Mouse (Mus musculus): Measurements from ENCODE around the gene Zswim9. TPM values are rescaled to one million over a fixed set of nuclear protein-coding genes. Genes with fewer than 3 reads are reported as not detected.
A peak's percentile ranks its signal among the peaks of the same experiment; 100 is the strongest.
"Not testable (repeated sequence)": the region's sequence is repeated elsewhere in the genome, so short reads cannot be mapped to it uniquely, and the experiment has no call there.

The Zswim9 gene
- polyA plus RNA-seq, 1 experiment = 14.9 TPM

GRCm38 (mm10) chr7:13297636-13298035 is 19.1 kb upstream of the Zswim9 start:
- TF ChIP-seq POLR2A (IDR thresholded peaks at IDR 0.05; ENCODE audit: borderline replicate concordance, extremely low read depth, insufficient read depth, insufficient read length, poor library complexity, severe bottlenecking) (no peak), CTCF (IDR thresholded peaks at IDR 0.05; ENCODE audit: borderline replicate concordance, extremely low read depth, insufficient read depth, insufficient read length) (no peak)
- no peak for DNase-seq (ENCODE audit: low read depth)

GRCm38 (mm10) chr7:13295256-13295655 is 16.7 kb upstream of the Zswim9 start:
- no peak for DNase-seq (ENCODE audit: low read depth)
- TF ChIP-seq CTCF (IDR thresholded peaks at IDR 0.05; ENCODE audit: borderline replicate concordance, extremely low read depth, insufficient read depth, insufficient read length) (no peak), POLR2A (IDR thresholded peaks at IDR 0.05; ENCODE audit: borderline replicate concordance, extremely low read depth, insufficient read depth, insufficient read length, poor library complexity, severe bottlenecking) (no peak)

DNA sequence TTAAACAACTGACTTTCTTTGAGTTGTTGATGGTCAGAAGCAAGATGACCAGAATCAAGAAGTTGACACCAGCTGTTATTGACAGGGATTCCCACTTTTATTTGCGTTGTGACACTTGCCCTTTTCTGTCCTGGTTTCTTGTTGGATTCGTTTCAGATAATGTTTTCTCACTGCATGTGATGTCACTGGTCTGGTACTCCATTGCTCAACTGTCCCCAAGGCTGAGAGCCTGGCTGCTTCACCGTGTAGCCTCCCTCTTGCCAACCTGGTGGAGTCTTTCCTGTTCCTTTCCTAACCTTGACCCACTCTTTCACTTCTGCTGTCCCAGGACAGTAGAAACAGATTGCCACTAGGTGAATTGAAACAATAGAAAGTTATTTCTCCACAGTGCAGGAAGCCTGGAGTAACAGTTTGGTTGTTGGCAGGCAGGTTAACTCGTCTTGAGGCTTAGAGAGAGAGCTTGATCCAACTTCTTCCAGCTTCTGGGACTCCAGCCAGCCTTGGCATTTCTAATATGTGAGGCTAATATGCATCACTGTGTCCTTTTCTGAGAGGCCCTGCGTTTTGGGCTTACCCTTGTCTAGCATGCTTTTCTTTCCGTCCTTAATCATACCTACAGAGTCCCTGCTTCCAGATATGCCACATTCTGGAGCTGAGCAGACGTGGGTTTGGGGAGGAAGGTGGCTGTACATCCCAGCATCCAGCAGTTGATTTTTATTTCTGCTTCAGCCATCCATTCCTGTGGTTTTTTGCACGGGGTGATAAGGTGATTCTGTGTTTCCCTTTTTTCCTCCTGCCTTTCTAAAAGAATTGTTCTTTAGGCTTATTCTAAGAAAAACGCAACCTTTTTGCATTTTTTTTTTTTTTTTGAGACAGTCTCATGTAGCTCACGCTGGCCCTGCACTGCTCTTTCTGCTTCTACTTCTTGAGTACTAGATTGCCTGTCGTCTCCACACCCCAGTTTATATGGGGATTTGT is 15.6 kb upstream of the Zswim9 start:
- DNase-seq (ENCODE audit: low read depth) = peak; percentile 6

DNA sequence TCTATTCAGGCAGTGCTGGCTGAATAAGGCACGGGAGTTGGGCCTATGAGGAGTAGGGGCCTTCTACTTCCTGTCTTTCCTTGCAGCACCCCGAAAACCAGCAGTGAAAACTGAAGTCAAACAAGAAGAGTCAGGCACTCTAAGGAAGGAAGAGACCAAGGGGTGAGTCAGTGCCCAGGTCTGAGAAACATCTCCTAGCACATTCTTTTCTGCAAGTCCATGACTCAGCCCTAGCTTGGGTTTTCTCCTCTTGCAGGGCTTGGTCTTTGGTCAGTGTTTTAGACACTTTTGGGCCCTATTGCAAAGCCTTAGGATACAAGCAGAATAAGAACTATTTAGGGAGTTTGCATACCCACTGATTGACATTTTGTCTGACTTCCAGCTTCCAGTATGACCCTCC is 12.8 kb upstream of the Zswim9 start:
- no peak for DNase-seq (ENCODE audit: low read depth)
- TF ChIP-seq POLR2A (IDR thresholded peaks at IDR 0.05; ENCODE audit: borderline replicate concordance, extremely low read depth, insufficient read depth, insufficient read length, poor library complexity, severe bottlenecking) = no peak
- TF ChIP-seq CTCF (IDR thresholded peaks at IDR 0.05; ENCODE audit: borderline replicate concordance, extremely low read depth, insufficient read depth, insufficient read length) = no peak

More for the DNA sequence above, 15.6 kb upstream of the Zswim9 start:
- TF ChIP-seq CTCF (IDR thresholded peaks at IDR 0.05; ENCODE audit: borderline replicate concordance, extremely low read depth, insufficient read depth, insufficient read length) (no peak), POLR2A (IDR thresholded peaks at IDR 0.05; ENCODE audit: borderline replicate concordance, extremely low read depth, insufficient read depth, insufficient read length, poor library complexity, severe bottlenecking) (no peak)

DNA sequence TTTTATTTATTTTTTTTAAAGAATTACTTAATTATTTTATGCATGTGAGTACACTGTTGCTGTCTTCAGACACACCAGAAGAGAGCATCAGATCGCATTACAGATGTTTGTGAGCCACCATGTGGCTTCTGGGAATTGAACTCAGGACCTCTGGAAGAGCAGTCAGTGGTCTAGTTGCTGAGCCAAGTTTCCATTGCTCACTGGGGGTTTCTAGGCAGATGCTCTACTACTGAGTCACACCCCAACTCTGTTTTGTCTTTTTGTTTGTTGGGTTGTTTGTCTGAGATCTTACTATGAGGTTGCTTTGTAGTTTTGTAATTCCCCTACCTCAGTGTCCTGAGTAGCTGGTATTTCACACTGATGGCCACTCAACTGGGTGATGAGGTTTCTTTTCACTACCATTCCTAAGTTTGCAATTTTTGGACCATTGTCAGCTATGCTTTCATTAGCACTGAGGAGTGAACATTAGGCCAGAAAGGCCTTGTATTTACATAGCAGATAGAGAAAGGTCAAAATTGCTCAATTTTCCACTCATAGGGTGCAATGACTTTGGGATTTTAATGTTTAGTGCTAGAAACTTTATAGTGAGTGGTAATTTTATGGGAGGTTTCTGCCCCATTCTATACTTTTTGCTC is 11.6 kb upstream of the Zswim9 start:
- no peak for DNase-seq (ENCODE audit: low read depth)
- TF ChIP-seq CTCF (IDR thresholded peaks at IDR 0.05; ENCODE audit: borderline replicate concordance, extremely low read depth, insufficient read depth, insufficient read length) (no peak), POLR2A (IDR thresholded peaks at IDR 0.05; ENCODE audit: borderline replicate concordance, extremely low read depth, insufficient read depth, insufficient read length, poor library complexity, severe bottlenecking) (no peak)

DNA sequence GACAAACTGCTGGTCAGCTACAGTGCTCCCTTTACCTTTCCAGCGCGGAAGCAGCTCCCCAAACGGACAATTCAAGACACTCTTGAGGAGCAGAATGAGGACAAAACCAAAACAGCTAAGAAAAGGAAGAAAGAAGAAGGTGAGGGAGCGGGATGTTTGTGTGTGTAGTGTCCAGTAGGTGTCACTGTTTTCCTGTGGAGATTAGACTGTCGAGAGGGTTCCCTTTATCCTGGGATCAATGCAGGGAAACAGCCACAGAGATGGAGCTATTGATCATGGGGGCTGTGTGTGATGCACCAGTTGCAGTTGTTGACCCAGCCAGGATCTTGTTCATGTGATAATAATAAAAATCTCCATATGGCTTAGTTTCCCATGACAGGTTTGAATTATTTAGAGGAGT is 10.1 kb upstream of the Zswim9 start:
- DNase-seq (ENCODE audit: low read depth) = peak; percentile 49
- TF ChIP-seq CTCF (IDR thresholded peaks at IDR 0.05; ENCODE audit: borderline replicate concordance, extremely low read depth, insufficient read depth, insufficient read length) (peak; percentile 67; the same call in 1 of the 2 replicates), POLR2A (IDR thresholded peaks at IDR 0.05; ENCODE audit: borderline replicate concordance, extremely low read depth, insufficient read depth, insufficient read length, poor library complexity, severe bottlenecking) (no peak)

DNA sequence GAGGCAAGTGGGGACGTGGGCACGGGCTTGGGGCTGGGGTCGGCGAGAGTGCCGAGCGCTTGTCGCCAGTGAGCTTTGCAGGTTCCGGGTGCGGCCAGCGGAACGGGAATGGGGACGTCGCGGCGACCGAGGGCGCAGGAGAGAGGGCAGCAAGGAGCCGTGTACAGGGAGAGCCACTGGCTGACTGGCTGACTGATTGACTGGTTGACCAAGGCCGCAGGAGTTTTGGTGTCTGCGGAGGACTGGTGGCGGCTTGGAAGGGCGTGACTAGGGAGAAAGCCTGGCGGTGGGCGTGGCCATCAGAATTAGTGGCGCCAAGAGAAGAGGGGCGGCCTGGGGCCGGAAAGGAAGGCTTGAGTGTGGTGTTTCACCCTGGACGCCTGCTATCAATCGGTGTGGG is 436 bp upstream of the Zswim9 start:
- DNase-seq (ENCODE audit: low read depth) = not testable (repeated sequence)

DNA sequence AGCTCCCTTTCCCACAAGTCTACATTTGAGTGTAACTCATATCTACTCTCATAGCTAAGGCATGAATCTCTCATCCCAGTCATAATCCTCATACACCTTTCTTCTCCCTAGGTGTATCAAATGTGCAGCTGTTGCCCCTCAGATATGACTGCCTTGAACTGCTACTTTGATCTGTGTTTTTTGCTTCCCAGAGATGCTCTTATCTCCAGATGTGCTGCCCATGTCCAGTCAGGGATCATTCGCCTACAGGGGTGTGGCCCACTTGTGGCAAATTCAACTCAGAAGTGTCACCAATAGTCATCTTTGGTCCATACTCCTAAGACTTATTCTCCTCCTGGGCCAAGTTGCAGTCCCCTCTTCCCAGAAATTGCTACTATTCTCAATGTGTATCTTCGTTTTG is 688 bp downstream of the Zswim9 start:
- no peak for DNase-seq (ENCODE audit: low read depth)
- no peak for TF ChIP-seq POLR2A (IDR thresholded peaks at IDR 0.05; ENCODE audit: borderline replicate concordance, extremely low read depth, insufficient read depth, insufficient read length, poor library complexity, severe bottlenecking)
- no peak for TF ChIP-seq CTCF (IDR thresholded peaks at IDR 0.05; ENCODE audit: borderline replicate concordance, extremely low read depth, insufficient read depth, insufficient read length)

- no peak for DNase-seq (ENCODE audit: low read depth)
- TF ChIP-seq POLR2A (IDR thresholded peaks at IDR 0.05; ENCODE audit: borderline replicate concordance, extremely low read depth, insufficient read depth, insufficient read length, poor library complexity, severe bottlenecking) (no peak), CTCF (IDR thresholded peaks at IDR 0.05; ENCODE audit: borderline replicate concordance, extremely low read depth, insufficient read depth, insufficient read length) (no peak)
Measured at GRCm38 (mm10) chr7:13277081-13277480, 1.4 kb downstream of the Zswim9 start, which contains the start of gene Lig1. Gene Lig1 (plus strand): TSS chr7:13277283.

DNA sequence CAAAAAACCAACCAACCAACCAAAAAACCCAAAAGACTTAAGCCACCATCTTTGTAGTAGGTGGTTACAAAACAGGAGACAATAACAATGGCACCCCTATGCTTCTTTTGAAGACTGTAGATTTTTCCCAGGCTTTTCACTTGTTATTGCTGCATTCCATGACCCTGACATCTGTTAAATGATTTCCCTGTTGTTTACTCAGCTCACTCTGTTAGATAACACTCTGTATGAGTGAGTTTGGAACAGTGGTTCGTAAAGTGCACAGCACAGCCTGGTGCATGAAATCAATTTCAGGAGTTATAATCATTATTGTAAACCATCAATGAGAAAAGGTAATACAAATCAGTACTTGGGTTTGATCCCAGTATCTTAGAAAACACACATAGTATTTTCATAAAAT is 6.8 kb downstream of the Zswim9 start:
- no peak for DNase-seq (ENCODE audit: low read depth)

GRCm38 (mm10) chr7:13269394-13269793 is 9.1 kb downstream of the Zswim9 start:
- TF ChIP-seq CTCF (IDR thresholded peaks at IDR 0.05; ENCODE audit: borderline replicate concordance, extremely low read depth, insufficient read depth, insufficient read length) (no peak), POLR2A (IDR thresholded peaks at IDR 0.05; ENCODE audit: borderline replicate concordance, extremely low read depth, insufficient read depth, insufficient read length, poor library complexity, severe bottlenecking) (no peak)
- DNase-seq (ENCODE audit: low read depth) = no peak

More for the DNA sequence above, 6.8 kb downstream of the Zswim9 start:
- TF ChIP-seq CTCF (IDR thresholded peaks at IDR 0.05; ENCODE audit: borderline replicate concordance, extremely low read depth, insufficient read depth, insufficient read length) = no peak
- TF ChIP-seq POLR2A (IDR thresholded peaks at IDR 0.05; ENCODE audit: borderline replicate concordance, extremely low read depth, insufficient read depth, insufficient read length, poor library complexity, severe bottlenecking) = no peak

All from brain, embryonic 14.5 days (tissue).